Mouse (Mus musculus) liver, embryonic 14 days (tissue): ENCODE data around the gene Fbxo44. TPM values are rescaled to one million over a fixed set of nuclear protein-coding genes. Genes with fewer than 3 reads are reported as not detected.

Experiments used
- polyA plus RNA-seq: library from polyadenylated mRNA; depleted of rRNA; stranded (reverse); fragments of >200 nt; gene quantifications from 2 replicates; pipeline ENCODE4 v1.2.3, GENCODE M21; 2012; rRNA removed

The Fbxo44 gene
- polyA plus RNA-seq = 1.0 and 1.1 TPM in 2 replicates

DNA sequence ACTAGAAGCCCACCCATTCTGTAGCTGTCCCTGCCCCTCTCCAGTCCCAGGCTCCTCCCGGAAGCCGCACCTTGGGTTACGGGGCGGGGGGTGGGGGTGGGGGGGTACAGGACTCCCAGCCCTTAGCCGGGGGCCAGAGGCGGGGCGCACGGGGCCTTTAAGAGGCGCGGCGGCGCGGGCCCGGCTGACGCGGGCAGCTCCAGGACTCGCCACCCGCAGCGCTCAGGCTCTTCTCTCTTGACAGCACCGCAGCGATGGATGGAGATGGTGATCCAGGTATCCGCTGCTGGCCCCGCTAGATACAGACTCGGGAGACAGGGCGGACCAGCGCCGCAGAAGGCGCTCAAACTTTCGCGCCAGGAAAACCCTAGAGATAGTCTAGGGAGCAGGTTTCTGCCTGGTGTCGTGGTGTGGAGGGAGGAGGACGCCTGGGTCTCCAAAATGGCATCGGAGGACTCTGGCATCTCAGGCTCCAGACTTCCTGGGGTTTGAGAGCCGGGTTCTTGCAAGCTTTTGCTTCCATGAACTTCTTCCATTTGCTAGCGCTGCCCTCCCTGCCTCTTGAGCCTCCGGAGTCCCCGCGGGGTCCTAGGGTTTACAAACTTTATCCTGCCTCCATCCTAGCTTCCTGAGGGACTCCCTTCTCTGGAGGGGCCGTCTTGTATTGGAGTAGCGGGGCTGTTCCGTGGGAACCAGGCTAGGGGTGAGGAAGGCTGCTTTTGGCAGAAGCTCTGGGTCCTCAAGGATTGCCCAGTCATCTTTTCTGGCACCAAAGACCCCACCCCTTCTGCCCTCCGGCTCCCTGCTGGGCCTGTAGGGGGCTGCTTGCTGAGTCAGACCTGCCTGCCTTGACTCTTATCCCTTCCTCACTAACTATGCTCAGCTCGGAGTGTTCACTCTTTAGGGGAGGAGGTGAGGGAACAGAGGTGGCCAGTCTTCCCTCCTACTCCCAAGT lies at the start of gene Fbxo44, which contains the start of gene Fbxo2:
Fbxo44 (minus strand) TSS at position 47 of the 955 bp plus-strand sequence.
Fbxo2 (plus strand) TSS at position 186 of the 955 bp plus-strand sequence.

DNA sequence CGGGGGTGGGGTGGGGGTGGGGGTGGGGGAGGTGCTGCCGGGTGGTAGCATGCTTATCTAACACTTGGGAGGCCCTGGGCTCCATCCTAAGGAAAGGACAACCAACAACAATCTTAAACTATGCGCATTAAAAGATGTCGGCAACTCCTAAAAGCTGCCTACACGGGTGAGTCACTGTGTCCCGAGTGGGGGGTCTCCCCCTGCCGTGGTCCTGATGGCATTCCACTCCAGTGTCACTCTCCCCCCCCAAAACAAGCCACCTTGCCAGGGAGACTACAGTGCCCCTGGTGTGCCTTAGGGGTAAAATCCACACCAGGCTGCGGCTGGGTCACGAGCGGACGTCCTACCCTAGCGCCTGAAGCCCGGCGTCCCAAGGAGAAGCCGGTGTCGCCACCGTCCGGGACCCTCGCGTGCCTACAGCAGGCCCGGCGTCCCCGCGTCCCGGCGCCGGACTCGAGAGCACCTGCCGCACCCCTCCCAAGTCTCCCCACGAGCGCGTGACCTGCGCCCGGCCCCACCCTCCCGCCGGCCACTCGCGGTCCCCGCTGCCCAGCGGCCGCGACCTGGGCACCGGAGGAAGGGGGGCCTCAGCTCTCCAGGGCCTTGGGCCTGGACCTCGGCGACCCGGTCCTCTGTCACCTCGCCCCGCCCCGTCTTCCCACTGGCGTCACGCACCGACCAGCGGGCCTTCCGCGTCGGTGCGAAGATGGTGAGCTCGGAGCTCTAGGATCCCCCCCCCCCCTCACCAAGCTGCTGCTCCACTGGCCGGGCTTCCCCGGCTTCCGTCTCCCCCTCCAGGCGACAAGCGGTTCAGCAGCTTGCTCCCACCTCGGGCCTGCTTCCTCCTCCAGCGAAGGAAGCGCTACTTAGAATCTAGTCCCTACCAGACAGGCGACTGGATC lies 8.8 kb downstream of the Fbxo44 start, which contains the start of gene Fbxo6:
Fbxo6 (minus strand) TSS at position 874 of the 902 bp plus-strand sequence.

DNA sequence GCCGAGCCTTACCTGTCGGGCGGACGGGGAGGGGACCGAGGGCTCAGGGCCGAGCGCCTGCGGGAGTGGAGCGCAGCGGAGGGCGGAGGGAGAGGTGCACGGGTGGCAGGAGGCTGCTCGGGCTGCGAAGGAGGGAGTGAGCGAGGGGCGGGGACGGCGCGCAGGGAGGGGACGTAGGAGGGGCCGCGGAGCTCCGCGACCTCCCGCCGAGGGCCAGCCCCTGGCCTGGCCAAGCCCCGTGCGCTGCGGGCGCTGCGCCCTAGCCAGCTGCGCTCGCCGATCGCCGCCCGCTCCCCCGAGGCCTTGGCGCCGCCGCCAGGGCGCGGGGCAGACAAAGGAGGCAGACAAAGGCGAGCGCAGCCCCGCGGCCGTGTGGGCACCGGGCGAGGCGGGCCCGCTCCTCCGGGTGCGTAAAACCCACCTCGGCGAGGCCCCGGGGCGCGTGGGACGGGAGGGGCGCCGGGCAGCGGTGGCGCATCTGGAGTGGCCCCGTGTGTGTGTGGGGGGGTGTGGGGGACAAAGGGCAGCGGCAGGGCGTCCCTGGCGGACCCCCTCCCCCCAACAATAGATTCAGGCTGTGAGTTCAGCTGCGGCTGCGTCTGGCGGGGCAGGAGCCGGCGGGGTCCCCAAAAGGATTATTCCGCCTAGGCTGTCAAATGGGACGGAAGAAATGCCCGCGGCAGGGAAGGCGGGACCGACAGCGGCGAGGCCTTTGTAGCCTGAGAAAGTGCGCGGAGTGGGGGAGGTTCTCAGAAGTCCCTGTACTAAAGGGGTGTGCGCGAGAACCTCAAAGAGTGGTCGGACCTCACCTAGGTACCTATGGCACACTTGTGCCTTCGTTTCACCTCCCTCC lies 29.5 kb downstream of the Fbxo44 start, which contains the start of gene Draxin:
Draxin (minus strand) TSS at position 138 of the 853 bp plus-strand sequence.

DNA sequence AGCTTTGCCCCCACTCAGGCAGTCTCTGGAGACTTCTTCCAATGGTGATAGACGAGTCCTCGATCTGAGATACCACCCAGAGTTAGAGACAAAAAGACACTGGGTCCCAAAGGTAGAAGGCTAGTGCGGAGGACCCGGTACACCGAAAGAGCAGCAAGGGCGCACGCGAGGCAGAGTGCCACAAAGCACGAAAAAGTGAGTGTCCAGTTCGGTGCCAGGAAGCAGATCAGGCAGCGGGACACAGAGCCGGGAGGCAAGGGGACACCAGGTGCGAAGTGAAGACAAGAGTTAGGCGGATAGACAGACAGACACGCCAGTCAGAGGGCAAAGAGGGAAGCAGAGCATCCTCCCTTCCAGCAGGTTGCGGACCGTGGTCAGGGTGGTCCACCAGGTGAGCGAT lies 30.1 kb downstream of the Fbxo44 start, which contains the start of gene Mad2l2:
Mad2l2 (plus strand) TSS at position 252 of the 400 bp plus-strand sequence.

Other genes starting within 250 kb of the Fbxo44 start
- 13.3 and 15.0 TPM in 2 replicates for gene Plod1, start 223.7 kb downstream of the Fbxo44 start, polyA plus RNA-seq
- 15.9 and 18.1 TPM in 2 replicates for gene 2510039O18Rik, start 219.6 kb downstream of the Fbxo44 start, polyA plus RNA-seq
- not detected in 2 replicates for gene Nppb, start 174.7 kb downstream of the Fbxo44 start, polyA plus RNA-seq
- 0.03 TPM in 1 of 2 replicates, not detected in the other for gene Nppa, start 159.8 kb downstream of the Fbxo44 start, polyA plus RNA-seq
- gene Clcn6, start 121.7 kb downstream of the Fbxo44 start, polyA plus RNA-seq = 2.5 and 2.7 TPM in 2 replicates
- 9.1 and 10.2 TPM in 2 replicates for gene Mthfr, start 121.4 kb downstream of the Fbxo44 start, polyA plus RNA-seq
- gene Agtrap, start 72.5 kb downstream of the Fbxo44 start, polyA plus RNA-seq = 3.4 and 4.0 TPM in 2 replicates
- 8.2 and 9.5 TPM in 2 replicates for gene Mad2l2, start 30.1 kb downstream of the Fbxo44 start, polyA plus RNA-seq
- 0.16 and 0.21 TPM in 2 replicates for gene Draxin, start 29.8 kb downstream of the Fbxo44 start, polyA plus RNA-seq
- 7.1 and 7.8 TPM in 2 replicates for gene Fbxo6, start 8.3 kb downstream of the Fbxo44 start, polyA plus RNA-seq
- gene Fbxo2, start 139 bp upstream of the Fbxo44 start, polyA plus RNA-seq = 0.05 and 0.06 TPM in 2 replicates
- 0.01 and 0.05 TPM in 2 replicates for gene Disp3, start 127.5 kb upstream of the Fbxo44 start, polyA plus RNA-seq